Mouse (Mus musculus): ENCODE data around the gene Lmod2. TPM values are rescaled to one million over a fixed set of nuclear protein-coding genes. Genes with fewer than 3 reads are reported as not detected.

Lmod2 gene
- polyA plus RNA-seq, 1 experiment from 2014 or later: 2.7 TPM

- H3K9me3 ChIP-seq (replicated peaks): no peaks in the 10 kb centered on the region
- H3K4me2 ChIP-seq (replicated peaks): no peak overlapping the region
- H3K9ac ChIP-seq: no peak overlapping the region
- H3K27me3 ChIP-seq: no peaks in the 10 kb centered on the region
- ATAC-seq (ENCODE audit: insufficient number of reproducible peaks, low FRiP score, low TSS enrichment, low read depth): no peak
- H3K27ac ChIP-seq (replicated peaks): no peak overlapping the region
- H3K36me3 ChIP-seq: no peaks in the 10 kb centered on the region
- no peaks in the 10 kb centered on the region for H3K4me1 ChIP-seq
- no peak overlapping the region for H3K4me3 ChIP-seq (replicated peaks)
Observed at GRCm38 (mm10) chr6:24573319-24573718, 24.2 kb upstream of the Lmod2 start.

GRCm38 (mm10) chr6:24583456-24583855 lies 14.1 kb upstream of the Lmod2 start:
- Histone ChIP-seq H3K9me3 (replicated peaks) (no peaks in the 10 kb centered on the region), H3K27me3 (no peaks in the 10 kb centered on the region), H3K9ac (no peak overlapping the region), H3K4me1 (no peaks in the 10 kb centered on the region), H3K27ac (replicated peaks) (no peak overlapping the region), H3K36me3 (no peaks in the 10 kb centered on the region), H3K4me3 (replicated peaks) (no peak overlapping the region), H3K4me2 (replicated peaks) (no peak overlapping the region)
- WGBS: 68% methylated on average over 3 of the region's 3 CpGs
- ATAC-seq (ENCODE audit: insufficient number of reproducible peaks, low FRiP score, low TSS enrichment, low read depth): no peak

GRCm38 (mm10) chr6:24585431-24586310 lies 11.9 kb upstream of the Lmod2 start:
- H3K27ac ChIP-seq (replicated peaks): no peak overlapping the region
- ATAC-seq (ENCODE audit: insufficient number of reproducible peaks, low FRiP score, low TSS enrichment, low read depth): no peak
- H3K36me3 ChIP-seq: no peaks in the 10 kb centered on the region
- H3K27me3 ChIP-seq: no peaks in the 10 kb centered on the region
- no peaks in the 10 kb centered on the region for H3K4me1 ChIP-seq
- no peak overlapping the region for H3K4me3 ChIP-seq (replicated peaks)
- H3K9ac ChIP-seq: no peak overlapping the region
- H3K4me2 ChIP-seq (replicated peaks): no peak overlapping the region
- H3K9me3 ChIP-seq (replicated peaks): no peaks in the 10 kb centered on the region
- WGBS: 26% methylated on average over 10 of the region's 10 CpGs

GRCm38 (mm10) chr6:24586885-24587284 lies 10.7 kb upstream of the Lmod2 start:
- Histone ChIP-seq H3K4me2 (replicated peaks) (no peak overlapping the region), H3K4me1 (no peaks in the 10 kb centered on the region), H3K9ac (no peak overlapping the region), H3K36me3 (no peaks in the 10 kb centered on the region), H3K27ac (replicated peaks) (no peak overlapping the region), H3K27me3 (no peaks in the 10 kb centered on the region), H3K9me3 (replicated peaks) (no peaks in the 10 kb centered on the region), H3K4me3 (replicated peaks) (no peak overlapping the region)
- 30% methylated on average over 3 of the region's 3 CpGs for WGBS
- no peak for ATAC-seq (ENCODE audit: insufficient number of reproducible peaks, low FRiP score, low TSS enrichment, low read depth)

GRCm38 (mm10) chr6:24590282-24590681 lies 7.3 kb upstream of the Lmod2 start:
- no peaks in the 10 kb centered on the region for H3K27me3 ChIP-seq
- H3K4me2 ChIP-seq (replicated peaks): no peak overlapping the region
- H3K27ac ChIP-seq (replicated peaks): no peak overlapping the region
- H3K4me1 ChIP-seq: no peaks in the 10 kb centered on the region
- 74% methylated on average over 5 of the region's 5 CpGs for WGBS
- no peaks in the 10 kb centered on the region for H3K9me3 ChIP-seq (replicated peaks)
- ATAC-seq (ENCODE audit: insufficient number of reproducible peaks, low FRiP score, low TSS enrichment, low read depth): no peak
- H3K4me3 ChIP-seq (replicated peaks): no peak overlapping the region
- H3K9ac ChIP-seq: no peak overlapping the region
- H3K36me3 ChIP-seq: no peaks in the 10 kb centered on the region

GRCm38 (mm10) chr6:24591525-24592218 lies 5.9 kb upstream of the Lmod2 start:
- no peaks in the 10 kb centered on the region for H3K27me3 ChIP-seq
- no peaks in the 10 kb centered on the region for H3K4me1 ChIP-seq
- no peaks in the 10 kb centered on the region for H3K9me3 ChIP-seq (replicated peaks)
- H3K4me2 ChIP-seq (replicated peaks): no peak overlapping the region
- H3K4me3 ChIP-seq (replicated peaks): no peak overlapping the region
- H3K9ac ChIP-seq: no peak overlapping the region
- WGBS: 26% methylated on average over 10 of the region's 10 CpGs
- H3K27ac ChIP-seq (replicated peaks): no peak overlapping the region
- H3K36me3 ChIP-seq: no peaks in the 10 kb centered on the region
- peak; percentile 72 for ATAC-seq (ENCODE audit: insufficient number of reproducible peaks, low FRiP score, low TSS enrichment, low read depth)

GRCm38 (mm10) chr6:24599179-24599578 lies 1.6 kb downstream of the Lmod2 start:
- H3K27ac ChIP-seq (replicated peaks): no peak overlapping the region
- no peaks in the 10 kb centered on the region for H3K9me3 ChIP-seq (replicated peaks)
- H3K4me2 ChIP-seq (replicated peaks): no peak overlapping the region
- H3K4me1 ChIP-seq: no peaks in the 10 kb centered on the region
- no peak for ATAC-seq (ENCODE audit: insufficient number of reproducible peaks, low FRiP score, low TSS enrichment, low read depth)
- no peak overlapping the region for H3K4me3 ChIP-seq (replicated peaks)
- 88% methylated on average over 6 of the region's 6 CpGs for WGBS
- H3K36me3 ChIP-seq: no peaks in the 10 kb centered on the region
- H3K27me3 ChIP-seq: no peaks in the 10 kb centered on the region
- no peak overlapping the region for H3K9ac ChIP-seq

GRCm38 (mm10) chr6:24599639-24600038 lies 2.1 kb downstream of the Lmod2 start:
- Histone ChIP-seq H3K4me1 (no peaks in the 10 kb centered on the region), H3K27me3 (no peaks in the 10 kb centered on the region), H3K4me3 (replicated peaks) (no peak overlapping the region), H3K36me3 (no peaks in the 10 kb centered on the region), H3K9ac (no peak overlapping the region), H3K9me3 (replicated peaks) (no peaks in the 10 kb centered on the region), H3K4me2 (replicated peaks) (no peak overlapping the region), H3K27ac (replicated peaks) (no peak overlapping the region)
- 83% methylated on average over 5 of the region's 5 CpGs for WGBS
- ATAC-seq (ENCODE audit: insufficient number of reproducible peaks, low FRiP score, low TSS enrichment, low read depth): no peak; the same call in 1 of the 2 replicates

GRCm38 (mm10) chr6:24600134-24600533 lies 2.6 kb downstream of the Lmod2 start:
- no peak for ATAC-seq (ENCODE audit: insufficient number of reproducible peaks, low FRiP score, low TSS enrichment, low read depth)
- Histone ChIP-seq H3K9me3 (replicated peaks) (no peaks in the 10 kb centered on the region), H3K27ac (replicated peaks) (no peak overlapping the region), H3K27me3 (no peaks in the 10 kb centered on the region), H3K4me2 (replicated peaks) (no peak overlapping the region), H3K9ac (no peak overlapping the region), H3K4me3 (replicated peaks) (no peak overlapping the region), H3K4me1 (no peaks in the 10 kb centered on the region), H3K36me3 (no peaks in the 10 kb centered on the region)
- 81% methylated on average over 6 of the region's 6 CpGs for WGBS

GRCm38 (mm10) chr6:24600726-24601125 lies 3.2 kb downstream of the Lmod2 start:
- H3K9ac ChIP-seq: no peak overlapping the region
- no peak overlapping the region for H3K4me2 ChIP-seq (replicated peaks)
- no peak overlapping the region for H3K4me3 ChIP-seq (replicated peaks)
- no peaks in the 10 kb centered on the region for H3K36me3 ChIP-seq
- no peaks in the 10 kb centered on the region for H3K27me3 ChIP-seq
- H3K27ac ChIP-seq (replicated peaks): no peak overlapping the region
- H3K9me3 ChIP-seq (replicated peaks): no peaks in the 10 kb centered on the region
- WGBS: 75% methylated on average over 4 of the region's 4 CpGs
- no peak for ATAC-seq (ENCODE audit: insufficient number of reproducible peaks, low FRiP score, low TSS enrichment, low read depth)
- no peaks in the 10 kb centered on the region for H3K4me1 ChIP-seq

- Histone ChIP-seq H3K4me3 (replicated peaks) (no peak overlapping the region), H3K9me3 (replicated peaks) (no peaks in the 10 kb centered on the region), H3K27ac (replicated peaks) (no peak overlapping the region), H3K4me1 (no peaks in the 10 kb centered on the region), H3K9ac (no peak overlapping the region), H3K27me3 (no peaks in the 10 kb centered on the region), H3K36me3 (no peaks in the 10 kb centered on the region), H3K4me2 (replicated peaks) (no peak overlapping the region)
- WGBS: 31% methylated on average over 1 of the region's 1 CpGs
- ATAC-seq (ENCODE audit: insufficient number of reproducible peaks, low FRiP score, low TSS enrichment, low read depth): no peak
Observed at GRCm38 (mm10) chr6:24601668-24602067, 4.1 kb downstream of the Lmod2 start.

Data from embryonic facial prominence, embryonic 15.5 days (tissue).